Mouse (Mus musculus): ENCODE data around the gene Xkr8.
"Not testable (repeated sequence)": the region's sequence is repeated elsewhere in the genome, so short reads cannot be mapped to it uniquely, and the experiment has no call there.

Xkr8 gene

GRCm38 (mm10) chr4:132737154-132737553 lies 4.8 kb upstream of the Xkr8 start:
- not testable (repeated sequence) for DNase-seq (ENCODE audit: low spot score)

GRCm38 (mm10) chr4:132735894-132736293 lies 3.5 kb upstream of the Xkr8 start:
- DNase-seq (ENCODE audit: low spot score), result no peak

GRCm38 (mm10) chr4:132735389-132735788 lies 3.0 kb upstream of the Xkr8 start:
- DNase-seq (ENCODE audit: low spot score), result no peak

GRCm38 (mm10) chr4:132734766-132735165 lies 2.4 kb upstream of the Xkr8 start:
- no peak for DNase-seq (ENCODE audit: low spot score)

GRCm38 (mm10) chr4:132733071-132733770 lies 875 bp upstream of the Xkr8 start:
- DNase-seq (ENCODE audit: low spot score), result no peak

GRCm38 (mm10) chr4:132731616-132732015 lies 730 bp downstream of the Xkr8 start:
- no peak for DNase-seq (ENCODE audit: low spot score)

GRCm38 (mm10) chr4:132728233-132728632 lies 4.1 kb downstream of the Xkr8 start:
- DNase-seq (ENCODE audit: low spot score), result no peak

- no peak for DNase-seq (ENCODE audit: low spot score)
Observed at GRCm38 (mm10) chr4:132718251-132718650, 14.1 kb downstream of the Xkr8 start.

GRCm38 (mm10) chr4:132713181-132713580 lies 19.2 kb downstream of the Xkr8 start:
- no peak for DNase-seq (ENCODE audit: low spot score)

- DNase-seq (ENCODE audit: low spot score), result no peak
Observed at GRCm38 (mm10) chr4:132706885-132707284, 25.5 kb downstream of the Xkr8 start.

- DNase-seq (ENCODE audit: low spot score), result no peak
Observed at GRCm38 (mm10) chr4:132702076-132702475, 30.3 kb downstream of the Xkr8 start.

GRCm38 (mm10) chr4:132693366-132693765 lies 39.0 kb downstream of the Xkr8 start:
- DNase-seq (ENCODE audit: low spot score), result no peak

- no peak for DNase-seq (ENCODE audit: low spot score)
Observed at GRCm38 (mm10) chr4:132689634-132690033, 42.7 kb downstream of the Xkr8 start.

- DNase-seq (ENCODE audit: low spot score), result peak; percentile 51
Observed at GRCm38 (mm10) chr4:132676771-132677539, 55.4 kb downstream of the Xkr8 start.

All from T-cell, adult 2 months (primary cell).